Mouse (Mus musculus): Measurements from ENCODE around the gene Tmigd3. TPM values are rescaled to one million over a fixed set of nuclear protein-coding genes. Genes with fewer than 3 reads are reported as not detected.
"Not testable (repeated sequence)": the region's sequence is repeated elsewhere in the genome, so short reads cannot be mapped to it uniquely, and the experiment has no call there.

Gene Tmigd3
- polyA plus RNA-seq, 1 experiment from 2014 or later, result not detected

GRCm38 (mm10) chr3:105908976-105909375 is 38.3 kb downstream of the Tmigd3 start:
- H3K4me3 ChIP-seq, result no peak overlapping the region
- 92% methylated on average over 4 of the region's 4 CpGs for WGBS
- no peak overlapping the region for H3K27ac ChIP-seq
- H3K4me2 ChIP-seq, result no peak overlapping the region
- peaks cover 4% of the 10 kb centered on the region; the same call in 1 of the 2 replicates for H3K4me1 ChIP-seq
- H3K9ac ChIP-seq, result no peak overlapping the region
- ATAC-seq, result no peak
- H3K27me3 ChIP-seq, result no peaks in the 10 kb centered on the region
- no peaks in the 10 kb centered on the region for H3K36me3 ChIP-seq (ENCODE audit: poor library complexity, severe bottlenecking)
- no peaks in the 10 kb centered on the region for H3K9me3 ChIP-seq (replicated peaks)

- ATAC-seq, result no peak
- no peaks in the 10 kb centered on the region for H3K36me3 ChIP-seq (ENCODE audit: poor library complexity, severe bottlenecking)
- peaks cover 4% of the 10 kb centered on the region; the same call in 1 of the 2 replicates for H3K4me1 ChIP-seq
- H3K4me2 ChIP-seq, result no peak overlapping the region
- H3K9ac ChIP-seq, result no peak overlapping the region
- 78% methylated on average over 11 of the region's 11 CpGs for WGBS
- H3K27ac ChIP-seq, result no peak overlapping the region
- no peaks in the 10 kb centered on the region for H3K9me3 ChIP-seq (replicated peaks)
- no peak overlapping the region for H3K4me3 ChIP-seq
- no peaks in the 10 kb centered on the region for H3K27me3 ChIP-seq
Measured at GRCm38 (mm10) chr3:105910519-105911190, 40.0 kb downstream of the Tmigd3 start.

- H3K36me3 ChIP-seq (ENCODE audit: poor library complexity, severe bottlenecking), result no peaks in the 10 kb centered on the region
- H3K4me3 ChIP-seq, result no peak overlapping the region
- H3K27ac ChIP-seq, result no peak overlapping the region
- ATAC-seq, result no peak
- no peak overlapping the region for H3K9ac ChIP-seq
- H3K9me3 ChIP-seq (replicated peaks), result no peaks in the 10 kb centered on the region
- H3K4me2 ChIP-seq, result no peak overlapping the region
- H3K4me1 ChIP-seq, result peaks cover 4% of the 10 kb centered on the region; the same call in 1 of the 2 replicates
- 84% methylated on average over 9 of the region's 9 CpGs for WGBS
- H3K27me3 ChIP-seq, result no peaks in the 10 kb centered on the region
Measured at GRCm38 (mm10) chr3:105912097-105912880, 41.6 kb downstream of the Tmigd3 start.

GRCm38 (mm10) chr3:105913839-105914681 is 43.4 kb downstream of the Tmigd3 start:
- Histone ChIP-seq H3K4me2 (no peak overlapping the region), H3K9me3 (replicated peaks) (no peaks in the 10 kb centered on the region), H3K4me1 (no peaks in the 10 kb centered on the region), H3K27me3 (no peaks in the 10 kb centered on the region), H3K36me3 (ENCODE audit: poor library complexity, severe bottlenecking) (no peaks in the 10 kb centered on the region), H3K4me3 (no peak overlapping the region), H3K9ac (no peak overlapping the region), H3K27ac (no peak overlapping the region)
- 82% methylated on average over 10 of the region's 10 CpGs for WGBS
- ATAC-seq, result no peak

GRCm38 (mm10) chr3:105915281-105915680 is 44.6 kb downstream of the Tmigd3 start:
- no peak for ATAC-seq
- 53% methylated on average over 1 of the region's 1 CpGs for WGBS
- Histone ChIP-seq H3K36me3 (ENCODE audit: poor library complexity, severe bottlenecking) (no peaks in the 10 kb centered on the region), H3K27me3 (no peaks in the 10 kb centered on the region), H3K9me3 (replicated peaks) (no peaks in the 10 kb centered on the region), H3K4me2 (no peak overlapping the region), H3K4me3 (no peak overlapping the region), H3K9ac (no peak overlapping the region), H3K27ac (no peak overlapping the region), H3K4me1 (no peaks in the 10 kb centered on the region)

- not testable (repeated sequence) for H3K9me3 ChIP-seq (replicated peaks); H3K4me1 ChIP-seq; H3K4me2 ChIP-seq; H3K27me3 ChIP-seq; H3K4me3 ChIP-seq; H3K27ac ChIP-seq; ATAC-seq; H3K9ac ChIP-seq; H3K36me3 ChIP-seq (ENCODE audit: poor library complexity, severe bottlenecking)
Measured at GRCm38 (mm10) chr3:105916455-105916854, 45.8 kb downstream of the Tmigd3 start.

GRCm38 (mm10) chr3:105917656-105918354 is 47.1 kb downstream of the Tmigd3 start:
- Histone ChIP-seq H3K36me3 (ENCODE audit: poor library complexity, severe bottlenecking) (no peaks in the 10 kb centered on the region), H3K27ac (no peak overlapping the region), H3K4me1 (no peaks in the 10 kb centered on the region), H3K27me3 (no peaks in the 10 kb centered on the region), H3K4me2 (no peak overlapping the region), H3K9ac (no peak overlapping the region), H3K9me3 (replicated peaks) (no peaks in the 10 kb centered on the region), H3K4me3 (no peak overlapping the region)
- 70% methylated on average over 10 of the region's 10 CpGs for WGBS
- ATAC-seq, result no peak

GRCm38 (mm10) chr3:105918355-105918745 is 47.6 kb downstream of the Tmigd3 start:
- no peak for ATAC-seq
- 83% methylated on average over 3 of the region's 3 CpGs for WGBS
- Histone ChIP-seq H3K4me3 (no peak overlapping the region), H3K9me3 (replicated peaks) (no peaks in the 10 kb centered on the region), H3K4me1 (no peaks in the 10 kb centered on the region), H3K9ac (no peak overlapping the region), H3K4me2 (no peak overlapping the region), H3K27me3 (no peaks in the 10 kb centered on the region), H3K36me3 (ENCODE audit: poor library complexity, severe bottlenecking) (no peaks in the 10 kb centered on the region), H3K27ac (no peak overlapping the region)

GRCm38 (mm10) chr3:105920743-105921142 is 50.0 kb downstream of the Tmigd3 start:
- not testable (repeated sequence) for ATAC-seq; H3K9ac ChIP-seq; H3K4me3 ChIP-seq; H3K9me3 ChIP-seq (replicated peaks); H3K4me1 ChIP-seq; H3K36me3 ChIP-seq (ENCODE audit: poor library complexity, severe bottlenecking); H3K4me2 ChIP-seq; H3K27ac ChIP-seq; H3K27me3 ChIP-seq

- 82% methylated on average over 2 of the region's 2 CpGs for WGBS
- Histone ChIP-seq H3K4me3 (no peak overlapping the region), H3K4me2 (no peak overlapping the region), H3K9ac (no peak overlapping the region), H3K27me3 (no peaks in the 10 kb centered on the region), H3K9me3 (replicated peaks) (no peaks in the 10 kb centered on the region), H3K27ac (no peak overlapping the region), H3K4me1 (no peaks in the 10 kb centered on the region), H3K36me3 (ENCODE audit: poor library complexity, severe bottlenecking) (no peaks in the 10 kb centered on the region)
- no peak for ATAC-seq
Measured at GRCm38 (mm10) chr3:105921959-105922358, 51.3 kb downstream of the Tmigd3 start.

GRCm38 (mm10) chr3:105924616-105925015 is 53.9 kb downstream of the Tmigd3 start:
- ATAC-seq, result no peak
- 86% methylated on average over 9 of the region's 9 CpGs for WGBS

More at GRCm38 (mm10) chr3:105924616-105925015, 53.9 kb downstream of the Tmigd3 start:
- Histone ChIP-seq H3K4me1 (no peaks in the 10 kb centered on the region), H3K4me3 (no peak overlapping the region), H3K4me2 (no peak overlapping the region), H3K9me3 (replicated peaks) (no peaks in the 10 kb centered on the region), H3K36me3 (ENCODE audit: poor library complexity, severe bottlenecking) (no peaks in the 10 kb centered on the region), H3K27ac (no peak overlapping the region), H3K9ac (no peak overlapping the region), H3K27me3 (no peaks in the 10 kb centered on the region)

Measured in forebrain, embryonic 13.5 days (tissue).